Mouse (Mus musculus): ENCODE measurements around the gene Nfam1. TPM values are rescaled to one million over a fixed set of nuclear protein-coding genes. Genes with fewer than 3 reads are reported as not detected.
A peak's percentile ranks its signal among the peaks of the same experiment; 100 is the strongest.

Nfam1 gene
- total and polyA plus RNA-seq, 3 experiments, result 7.4 to 10.5 TPM; not detected in 1

DNA sequence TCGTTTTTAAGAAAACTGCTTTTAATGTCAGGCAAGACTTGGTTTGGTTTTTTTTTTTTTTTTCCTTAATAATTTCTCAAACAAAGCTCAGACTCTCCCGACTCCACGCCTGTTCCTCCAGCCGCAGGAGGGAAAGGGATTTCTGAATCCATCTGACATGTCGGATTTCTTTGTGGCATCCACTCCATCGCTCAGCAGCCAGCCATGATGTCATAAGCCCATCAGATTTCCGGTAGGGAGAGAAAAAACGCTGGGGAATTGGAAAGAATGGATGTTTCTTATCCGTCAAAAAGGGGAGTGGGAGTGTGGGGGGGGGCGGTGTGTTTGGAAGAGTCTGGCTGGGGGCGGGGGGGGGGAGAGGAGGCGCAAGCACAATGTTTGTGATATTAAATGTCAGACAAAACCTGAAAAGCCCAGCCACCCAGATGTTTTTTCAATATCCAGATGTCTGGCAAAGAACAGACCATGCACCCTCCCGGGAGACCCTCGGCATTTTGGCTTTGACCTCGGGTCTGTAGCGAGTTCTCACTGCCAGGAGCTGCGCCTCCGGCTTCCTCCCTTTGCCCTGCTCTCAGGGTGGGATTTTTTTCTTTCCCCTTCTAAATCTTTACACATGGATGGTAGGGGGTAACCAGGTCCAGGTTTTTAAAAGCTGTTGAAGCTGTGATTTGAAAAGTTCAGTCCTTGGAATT lies 50.2 kb downstream of the Nfam1 start:
- TF ChIP-seq MAX (IDR thresholded peaks at IDR 0.05; ENCODE audit: low read length) (no peak), UBTF (IDR thresholded peaks at IDR 0.05; ENCODE audit: borderline replicate concordance, insufficient read depth, low read depth, low read length) (no peak), TBP (IDR thresholded peaks at IDR 0.05; ENCODE audit: low read depth, low read length) (no peak), TCF12 (IDR thresholded peaks at IDR 0.05; ENCODE audit: low read depth, low read length) (no peak), ZC3H11A (IDR thresholded peaks at IDR 0.05; ENCODE audit: low read depth, low read length) (no peak), ZKSCAN1 (IDR thresholded peaks at IDR 0.05; ENCODE audit: low read depth, low read length) (no peak), USF1 (IDR thresholded peaks at IDR 0.05; ENCODE audit: low read depth, low read length) (no peak), GABPA (IDR thresholded peaks at IDR 0.05; ENCODE audit: low read depth, low read length) (no peak), USF2 (IDR thresholded peaks at IDR 0.05; ENCODE audit: borderline replicate concordance in 1 of 2, insufficient read depth in 1 of 2, low read depth in 1 of 2, low read length in 2 of 2) (no peak), E2F4 (IDR thresholded peaks at IDR 0.05; ENCODE audit: borderline replicate concordance, low read depth, low read length) (no peak), CHD2 (IDR thresholded peaks at IDR 0.05; ENCODE audit: low read length) (no peak)
- H3K4me1 ChIP-seq (ENCODE audit: control insufficient read depth in 1 of 2, insufficient read depth in 2 of 2, low read length in 2 of 2), result peaks cover 0 to 4% of the 10 kb centered on the region in 2 experiments; a peak in 1 of 4 replicates
- H3K9ac ChIP-seq (ENCODE audit: control insufficient read depth, low read depth, low read length, poor library complexity, severe bottlenecking), result no peak overlapping the region
- no peak for DNase-seq (ENCODE audit: low read depth, low spot score)
- no peaks in the 10 kb centered on the region for H3K36me3 ChIP-seq (ENCODE audit: control insufficient read depth in 1 of 2, insufficient read depth in 2 of 2, low read length in 2 of 2)
- peaks cover 0 to 9% of the 10 kb centered on the region in 2 experiments; a peak in 2 of 4 replicates for H3K27me3 ChIP-seq (ENCODE audit: control insufficient read depth in 1 of 2, insufficient read depth in 2 of 2, low read length in 2 of 2)
- H3K27ac ChIP-seq (ENCODE audit: control insufficient read depth, low read depth, low read length), result no peak overlapping the region
- no peak overlapping the region for H3K4me3 ChIP-seq (ENCODE audit: control insufficient read depth in 1 of 2, insufficient read depth in 1 of 2, low read depth in 2 of 2, low read length in 2 of 2)
- H3K9me3 ChIP-seq (replicated peaks; ENCODE audit: insufficient read depth, low read length), result no peaks in the 10 kb centered on the region
- H3K79me2 ChIP-seq (ENCODE audit: control insufficient read depth, insufficient read depth, low read length, poor library complexity), result no peaks in the 10 kb centered on the region

DNA sequence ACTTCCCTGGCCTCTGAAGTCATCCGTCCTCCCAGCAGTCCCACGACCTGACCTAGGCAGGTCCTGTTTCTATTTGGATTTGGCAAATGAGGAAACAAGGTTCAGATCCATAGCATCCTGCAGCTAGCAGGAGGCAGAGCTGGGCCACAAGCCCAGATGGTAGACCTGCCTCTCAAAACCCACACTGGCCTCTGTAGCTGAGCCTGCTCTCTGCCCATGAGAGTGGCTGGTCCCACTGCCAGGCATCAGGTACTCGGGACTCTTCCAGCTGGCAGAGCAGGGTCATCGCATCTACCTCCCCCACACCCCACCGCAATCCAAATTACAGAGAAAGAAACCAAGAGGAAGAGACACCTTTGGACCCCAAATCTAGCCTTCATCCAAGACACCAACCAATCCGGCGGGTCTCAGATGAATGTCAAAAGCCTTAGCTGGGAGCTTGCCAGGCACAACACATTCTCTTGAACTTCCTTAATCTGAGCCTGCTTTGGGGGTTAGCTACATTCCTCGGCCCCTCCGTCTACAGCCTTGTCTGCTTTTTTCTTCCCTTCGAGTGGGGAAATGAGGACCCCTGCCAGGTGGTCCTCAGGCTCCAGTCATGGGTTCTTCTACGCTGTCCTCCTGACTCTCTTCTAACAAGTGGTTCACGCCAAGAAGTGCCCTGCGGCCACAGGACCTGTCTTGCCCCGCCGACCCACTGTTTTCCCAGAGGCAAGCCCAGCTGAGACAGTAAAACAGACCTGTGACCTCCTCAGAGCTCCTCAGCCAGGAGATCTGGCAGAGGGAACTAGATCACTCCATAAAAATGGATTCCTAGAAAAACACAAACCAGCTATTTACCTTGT lies 51.2 kb downstream of the Nfam1 start:
- Histone ChIP-seq H3K36me3 (ENCODE audit: control insufficient read depth in 1 of 2, insufficient read depth in 2 of 2, low read length in 2 of 2) (no peaks in the 10 kb centered on the region), H3K9ac (ENCODE audit: control insufficient read depth, low read depth, low read length, poor library complexity, severe bottlenecking) (no peak overlapping the region), H3K4me1 (ENCODE audit: control insufficient read depth in 1 of 2, insufficient read depth in 2 of 2, low read length in 2 of 2) (no peaks in the 10 kb centered on the region), H3K27ac (ENCODE audit: control insufficient read depth, low read depth, low read length) (no peak overlapping the region), H3K79me2 (ENCODE audit: control insufficient read depth, insufficient read depth, low read length, poor library complexity) (no peaks in the 10 kb centered on the region), H3K4me3 (ENCODE audit: control insufficient read depth in 1 of 2, insufficient read depth in 1 of 2, low read depth in 2 of 2, low read length in 2 of 2) (no peak overlapping the region), H3K9me3 (replicated peaks; ENCODE audit: insufficient read depth, low read length) (no peaks in the 10 kb centered on the region), H3K27me3 (ENCODE audit: control insufficient read depth in 1 of 2, insufficient read depth in 2 of 2, low read length in 2 of 2) (peaks cover 3 to 11% of the 10 kb centered on the region in 2 experiments; a peak in 2 of 4 replicates)
- TF ChIP-seq CTCF (IDR thresholded peaks at IDR 0.05 in 2 of 3, conservative IDR thresholded peaks at IDR 0.05 in 1 of 3; ENCODE audit: control insufficient read depth in 1 of 3, insufficient read depth in 1 of 3, low read depth in 2 of 3, low read length in 3 of 3, poor library complexity in 1 of 3, severe bottlenecking in 1 of 3) (no peak), USF2 (IDR thresholded peaks at IDR 0.05; ENCODE audit: borderline replicate concordance in 1 of 2, insufficient read depth in 1 of 2, low read depth in 1 of 2, low read length in 2 of 2) (no peak), TBP (IDR thresholded peaks at IDR 0.05; ENCODE audit: low read depth, low read length) (no peak), ZC3H11A (IDR thresholded peaks at IDR 0.05; ENCODE audit: low read depth, low read length) (no peak), EP300 (IDR thresholded peaks at IDR 0.05; ENCODE audit: low read depth in 1 of 2, low read length in 2 of 2) (no peak), MAFK (IDR thresholded peaks at IDR 0.05; ENCODE audit: borderline replicate concordance, low read depth, low read length) (no peak), BHLHE40 (IDR thresholded peaks at IDR 0.05; ENCODE audit: borderline replicate concordance, low read depth, low read length) (no peak), GATA1 (IDR thresholded peaks at IDR 0.05; ENCODE audit: low read depth, low read length) (no peak), E2F4 (IDR thresholded peaks at IDR 0.05; ENCODE audit: borderline replicate concordance, low read depth, low read length) (no peak), TAL1 (IDR thresholded peaks at IDR 0.05; ENCODE audit: low read length) (no peak), USF1 (IDR thresholded peaks at IDR 0.05; ENCODE audit: low read depth, low read length) (no peak), TCF12 (IDR thresholded peaks at IDR 0.05; ENCODE audit: low read depth, low read length) (no peak), MXI1 (IDR thresholded peaks at IDR 0.05; ENCODE audit: low read depth, low read length) (no peak), ZMIZ1 (IDR thresholded peaks at IDR 0.05; ENCODE audit: low read depth, low read length) (no peak)
- DNase-seq (ENCODE audit: low read depth, low spot score), result peak; percentile 16
